ENCODE assay signal across 7 mouse cellular contexts in the genomic region with DNA sequence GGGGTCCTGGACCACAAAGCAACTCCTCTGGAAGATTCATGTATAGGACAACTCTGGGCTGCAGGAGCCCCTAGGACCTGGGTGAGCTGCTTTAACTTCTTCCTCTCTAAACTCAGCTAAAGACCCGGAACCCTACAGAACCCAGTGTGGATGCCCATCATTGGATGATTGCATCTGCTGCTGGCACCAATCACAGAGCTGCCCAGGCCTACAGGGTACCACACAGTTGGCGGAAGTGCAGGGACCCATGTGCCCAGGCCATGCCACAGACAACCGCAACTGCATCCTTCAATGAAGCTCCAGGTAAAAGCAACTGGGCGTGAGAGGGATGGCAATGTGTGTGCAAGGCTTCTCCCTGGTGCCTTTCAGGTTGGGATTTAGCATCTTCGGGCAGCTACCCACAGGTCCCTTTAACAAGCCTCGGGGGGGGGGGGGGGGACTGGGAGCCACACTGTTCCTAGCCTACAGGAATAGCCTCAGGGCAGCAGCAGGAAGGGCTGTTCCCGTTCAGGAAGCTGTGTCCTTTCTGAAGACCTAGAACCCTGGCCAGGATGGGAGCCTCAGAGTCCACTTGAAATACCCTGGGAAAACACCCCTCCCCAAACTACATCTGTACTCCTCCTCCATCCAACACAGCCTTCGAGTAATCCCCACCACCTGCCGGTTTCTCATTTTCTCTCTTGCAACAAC.
DNase-seq lines count a peak whose midpoint lies in the region; ATAC-seq and TF ChIP-seq lines count a peak whose summit lies in the region.

No protein-coding gene starts in this region.

- TF ChIP-seq POLR2A in small intestine, adult 2 months (IDR thresholded peaks at IDR 0.05; ENCODE audit: low read depth, low read length) = no peak

- no peak overlapping the region for H3K9ac ChIP-seq in midbrain, embryonic 16.5 days (ENCODE audit: low read depth, low read length)
- no peak overlapping the region for H3K9ac ChIP-seq in hindbrain, embryonic 11.5 days (ENCODE audit: low read depth, low read length)

- no peak for DNase-seq in midbrain, embryonic 10.5 days (ENCODE audit: low spot score)
- no peak for DNase-seq in embryonic facial prominence, embryonic 10.5 days (ENCODE audit: low spot score)
- no peak for DNase-seq in hindbrain, embryonic 11.5 days (ENCODE audit: low spot score)
- DNase-seq in adrenal gland, adult 18-20 months (ENCODE audit: low spot score in 2 of 2) = no peak

- no peaks in the 10 kb centered on the region for H3K9me3 ChIP-seq in midbrain, embryonic 10.5 days (replicated peaks)
- no peaks in the 10 kb centered on the region for H3K9me3 ChIP-seq in midbrain, embryonic 16.5 days (replicated peaks; ENCODE audit: control insufficient read depth, low read length, poor library complexity, severe bottlenecking)
- H3K9me3 ChIP-seq in embryonic facial prominence, embryonic 10.5 days = no peaks in the 10 kb centered on the region
- no peaks in the 10 kb centered on the region for H3K9me3 ChIP-seq in hindbrain, embryonic 11.5 days (ENCODE audit: control insufficient read depth, low read length)

- H3K4me3 ChIP-seq in midbrain, embryonic 10.5 days = no peak overlapping the region
- H3K4me3 ChIP-seq in midbrain, embryonic 16.5 days (ENCODE audit: low read depth, low read length) = no peak overlapping the region
- H3K4me3 ChIP-seq in embryonic facial prominence, embryonic 10.5 days = no peak overlapping the region; the same call in 1 of the 2 replicates
- no peak overlapping the region for H3K4me3 ChIP-seq in hindbrain, embryonic 11.5 days (ENCODE audit: low read depth, low read length)
- H3K4me3 ChIP-seq in small intestine, adult 2 months (ENCODE audit: low read depth, low read length) = no peak overlapping the region

- no peaks in the 10 kb centered on the region for H3K27me3 ChIP-seq in midbrain, embryonic 10.5 days (ENCODE audit: low read depth, poor library complexity, severe bottlenecking)
- no peaks in the 10 kb centered on the region for H3K27me3 ChIP-seq in midbrain, embryonic 16.5 days (ENCODE audit: control insufficient read depth, insufficient read depth, low read depth, low read length)
- no peaks in the 10 kb centered on the region for H3K27me3 ChIP-seq in embryonic facial prominence, embryonic 10.5 days (replicated peaks; ENCODE audit: low read depth, poor library complexity, severe bottlenecking)
- H3K27me3 ChIP-seq in hindbrain, embryonic 11.5 days (ENCODE audit: control insufficient read depth, insufficient read depth, low read length) = no peaks in the 10 kb centered on the region
- H3K27me3 ChIP-seq in small intestine, adult 2 months (ENCODE audit: control insufficient read depth, insufficient read depth, low read length) = no peaks in the 10 kb centered on the region

- H3K4me1 ChIP-seq in midbrain, embryonic 10.5 days = peaks cover 70% of the 10 kb centered on the region
- peaks cover 30% of the 10 kb centered on the region for H3K4me1 ChIP-seq in midbrain, embryonic 16.5 days (ENCODE audit: control insufficient read depth, insufficient read depth, low read length)
- peaks cover 79% of the 10 kb centered on the region for H3K4me1 ChIP-seq in embryonic facial prominence, embryonic 10.5 days
- peaks cover 21% of the 10 kb centered on the region for H3K4me1 ChIP-seq in hindbrain, embryonic 11.5 days (replicated peaks; ENCODE audit: control insufficient read depth, insufficient read depth, low read length)
- peaks cover 17% of the 10 kb centered on the region for H3K4me1 ChIP-seq in small intestine, adult 2 months (ENCODE audit: control insufficient read depth, insufficient read depth, insufficient read length, low read length)

- no peak overlapping the region; the same call in 1 of the 2 replicates for H3K4me2 ChIP-seq in midbrain, embryonic 16.5 days (ENCODE audit: low read length)
- H3K4me2 ChIP-seq in hindbrain, embryonic 11.5 days (replicated peaks; ENCODE audit: low read depth, low read length) = no peak overlapping the region

- no peak for TF ChIP-seq CTCF in small intestine, adult 2 months (IDR thresholded peaks at IDR 0.05; ENCODE audit: extremely low read depth, insufficient read length, insufficient replicate concordance, low read depth, low read length)

- peak overlapping the region; percentile 70 for H3K27ac ChIP-seq in midbrain, embryonic 10.5 days (replicated peaks)
- H3K27ac ChIP-seq in midbrain, embryonic 16.5 days (ENCODE audit: low read length) = no peak overlapping the region
- H3K27ac ChIP-seq in embryonic facial prominence, embryonic 10.5 days (replicated peaks) = peak overlapping the region; percentile 58
- peak overlapping the region; percentile 37; the same call in 1 of the 2 replicates for H3K27ac ChIP-seq in hindbrain, embryonic 11.5 days (ENCODE audit: low read depth, low read length)
- H3K27ac ChIP-seq in small intestine, adult 2 months (ENCODE audit: insufficient read depth, low read depth, low read length) = peak overlapping the region; percentile 29

- H3K36me3 ChIP-seq in midbrain, embryonic 10.5 days = peaks cover 52% of the 10 kb centered on the region
- H3K36me3 ChIP-seq in midbrain, embryonic 16.5 days (ENCODE audit: control insufficient read depth, insufficient read depth, low read length) = no peaks in the 10 kb centered on the region
- peaks cover 34% of the 10 kb centered on the region for H3K36me3 ChIP-seq in embryonic facial prominence, embryonic 10.5 days (replicated peaks)
- H3K36me3 ChIP-seq in hindbrain, embryonic 11.5 days (ENCODE audit: control insufficient read depth, insufficient read depth, low read length) = no peaks in the 10 kb centered on the region
- no peaks in the 10 kb centered on the region for H3K36me3 ChIP-seq in small intestine, adult 2 months (ENCODE audit: control insufficient read depth, insufficient read depth, low read length)

- ATAC-seq in midbrain, embryonic 16.5 days = no peak
- no peak for ATAC-seq in hindbrain, embryonic 11.5 days (ENCODE audit: low FRiP score)
- no peak for ATAC-seq in megakaryocyte progenitor cell, adult 5-6 weeks (replicated peaks; ENCODE audit: poor library complexity)

- WGBS in midbrain, embryonic 10.5 days = 56% methylated on average over 9 of the region's 9 CpGs
- 55% methylated on average over 8 of the region's 9 CpGs for WGBS in midbrain, embryonic 16.5 days
- 59% methylated on average over 9 of the region's 9 CpGs for WGBS in embryonic facial prominence, embryonic 10.5 days
- WGBS in hindbrain, embryonic 11.5 days = 56% methylated on average over 9 of the region's 9 CpGs
- 64% methylated on average over 9 of the region's 9 CpGs for WGBS in small intestine, adult 2 months
